Mouse (Mus musculus): ENCODE measurements around the gene St8sia4. TPM values are rescaled to one million over a fixed set of nuclear protein-coding genes. Genes with fewer than 3 reads are reported as not detected.
"Not testable (repeated sequence)": the region's sequence is repeated elsewhere in the genome, so short reads cannot be mapped to it uniquely, and the experiment has no call there.

Gene St8sia4
- total RNA-seq, 2 experiments from 2014 or later, result 1.2 to 1.8 TPM

- no peak for TF ChIP-seq CTCF (IDR thresholded peaks at IDR 0.05)
- H3K27ac ChIP-seq, result no peak overlapping the region
- no peak overlapping the region for H3K4me3 ChIP-seq
- no peak for DNase-seq
- intact Hi-C loops (cut with DNase I), result no loop called here
Observed at GRCm38 (mm10) chr1:95583310-95583709, 84.1 kb downstream of the St8sia4 start.

GRCm38 (mm10) chr1:95582264-95582663 is 85.1 kb downstream of the St8sia4 start:
- TF ChIP-seq CTCF (IDR thresholded peaks at IDR 0.05), result no peak
- no peak for DNase-seq
- H3K27ac ChIP-seq, result no peak overlapping the region
- intact Hi-C loops (cut with DNase I), result no loop called here
- no peak overlapping the region for H3K4me3 ChIP-seq

GRCm38 (mm10) chr1:95572619-95573540 is 94.5 kb downstream of the St8sia4 start:
- Histone ChIP-seq H3K4me3 (no peak overlapping the region), H3K27ac (no peak overlapping the region)
- no peak for TF ChIP-seq CTCF (IDR thresholded peaks at IDR 0.05)
- DNase-seq, result no peak
- intact Hi-C loops (cut with DNase I), result no loop called here

GRCm38 (mm10) chr1:95571106-95571505 is 96.3 kb downstream of the St8sia4 start:
- Histone ChIP-seq H3K27ac (no peak overlapping the region), H3K4me3 (no peak overlapping the region)
- intact Hi-C loops (cut with DNase I), result no loop called here
- TF ChIP-seq CTCF (IDR thresholded peaks at IDR 0.05), result no peak
- no peak for DNase-seq

GRCm38 (mm10) chr1:95554556-95554955 is 112.8 kb downstream of the St8sia4 start:
- H3K27ac ChIP-seq; intact Hi-C loops (cut with DNase I); H3K4me3 ChIP-seq; DNase-seq: not testable (repeated sequence)

- TF ChIP-seq CTCF (IDR thresholded peaks at IDR 0.05), result no peak
- no peak for DNase-seq
- H3K4me3 ChIP-seq, result no peak overlapping the region
- intact Hi-C loops (cut with DNase I), result no loop called here
- no peak overlapping the region for H3K27ac ChIP-seq
Observed at GRCm38 (mm10) chr1:95541460-95541859, 125.9 kb downstream of the St8sia4 start.
